Mouse (Mus musculus): ENCODE data around the gene Olfr1286.

Olfr1286 gene

DNA sequence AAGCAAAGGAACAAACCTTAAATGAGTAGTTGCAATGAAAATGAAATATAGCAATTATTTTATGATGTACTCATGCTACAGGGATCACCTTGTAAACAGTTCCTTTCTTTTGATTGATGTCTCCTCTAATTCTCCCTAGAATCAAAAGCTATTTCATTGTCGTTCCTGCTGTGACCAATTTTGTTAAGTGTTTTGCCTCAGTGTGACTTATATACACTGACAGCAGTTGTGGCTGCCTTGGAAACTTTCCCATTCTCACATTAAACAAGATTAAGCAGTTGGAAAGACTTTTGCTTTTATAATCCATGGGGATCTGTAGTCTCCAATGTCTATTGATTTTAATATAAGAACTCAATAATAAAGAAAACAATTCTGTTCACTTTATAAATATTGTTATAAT, at the start of gene Olfr1286:
TSS of gene Olfr1286 (minus strand) at position 185 of the 400 bp plus-strand sequence.
- DNase-seq (ENCODE audit: low spot score), result no peak

DNA sequence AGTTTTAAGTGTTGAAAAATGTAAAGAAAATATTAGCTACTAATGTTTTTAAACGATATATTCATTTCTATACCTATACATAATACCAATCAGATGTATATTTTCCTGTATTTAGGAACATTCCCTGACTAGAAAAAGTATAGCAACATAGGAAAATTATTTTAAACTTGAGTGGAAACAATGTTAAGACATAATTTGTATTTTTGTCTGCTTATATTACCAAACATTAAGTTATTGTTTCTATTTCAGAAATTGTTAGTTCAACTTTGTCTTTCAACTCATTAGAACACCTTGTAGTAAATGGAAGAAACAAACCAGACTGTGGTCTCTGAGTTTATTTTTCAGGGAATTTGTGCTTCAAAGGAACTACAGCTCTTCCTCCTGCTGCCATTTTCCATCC, 25.9 kb upstream of the Olfr1286 start, which contains the start of gene Olfr1287:
TSS of gene Olfr1287 (plus strand) at position 301 of the 400 bp plus-strand sequence.
- no peak for DNase-seq (ENCODE audit: low spot score)

- no peak for DNase-seq (ENCODE audit: low spot score)
Measured at GRCm38 (mm10) chr2:111375222-111375621, 47.7 kb downstream of the Olfr1286 start, which contains the start of gene Olfr1284. Gene Olfr1284, plus strand, starts transcription at chr2:111375522.

All from testis, postnatal 10 days (tissue).